Mouse (Mus musculus) heart, postnatal 0 days (tissue): ENCODE results near the gene Rnaseh2c.

ENCODE experiments used
- CTCF ChIP-seq: IDR thresholded peaks from 2 replicates; pipeline ENCODE4 v1.5.1; 2016; ENCODE audit warnings: antibody characterized with exemption, control low read depth, low read depth
- EP300 ChIP-seq: IDR thresholded peaks from 2 replicates; pipeline ENCODE4 v1.6.1; 2016; ENCODE audit warnings: antibody characterized with exemption, low read depth

DNA sequence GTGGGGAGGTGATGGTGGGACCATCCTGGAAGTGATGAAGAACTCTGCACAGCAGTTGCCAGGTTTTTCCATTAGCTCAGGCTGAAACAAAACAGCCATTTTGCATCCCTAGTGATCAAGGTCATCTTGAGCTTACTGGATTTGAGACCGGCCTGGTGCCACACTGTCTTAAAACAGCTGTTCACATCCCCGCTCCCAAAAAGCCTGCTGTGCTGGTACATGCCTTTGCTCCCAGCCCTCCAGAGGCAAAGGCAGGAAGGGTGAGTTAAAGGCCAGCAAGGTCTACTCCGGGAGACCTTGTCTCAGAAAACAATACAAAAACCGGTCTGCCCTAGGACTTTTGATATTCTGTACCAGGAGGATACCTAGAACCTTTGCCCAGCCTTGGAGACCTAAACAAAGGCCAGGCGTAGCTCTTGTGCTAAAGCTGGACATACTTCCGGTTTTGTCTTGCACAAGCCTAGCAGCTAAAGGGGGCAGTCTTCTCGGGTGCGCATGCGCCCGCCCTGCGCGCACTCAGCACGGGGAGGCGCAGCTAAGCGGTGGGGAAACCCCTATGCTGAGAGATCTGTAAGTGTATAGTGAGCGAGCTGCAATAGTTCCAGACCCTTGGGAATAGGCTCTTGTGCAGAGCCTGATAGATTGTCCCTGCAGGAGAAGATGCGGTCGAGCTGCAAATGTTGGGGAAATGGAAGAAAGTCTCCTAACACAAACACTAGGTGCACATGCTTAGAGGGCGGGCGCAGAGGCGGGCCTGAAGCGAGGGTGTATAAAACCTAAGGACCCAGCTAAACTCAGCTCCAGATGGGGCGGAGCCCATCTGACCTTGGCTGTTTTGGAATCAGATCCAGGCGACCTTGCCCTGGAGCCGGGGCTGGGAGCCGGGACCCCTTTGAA lies 47.0 kb downstream of the Rnaseh2c start:
- peak; percentile 33 for TF ChIP-seq CTCF
- no peak for TF ChIP-seq EP300
